Mouse (Mus musculus) limb, embryonic 15.5 days (tissue): ENCODE results near the gene Habp4. TPM values are rescaled to one million over a fixed set of nuclear protein-coding genes. Genes with fewer than 3 reads are reported as not detected.

ENCODE experiments used
- ATAC-seq: fragments of 200-750 bp; cut with Nextera tagmentation; 2 replicates; pipeline ENCODE4 v1.8.0; 2017; ENCODE audit warnings: low read depth, moderate TSS enrichment; ENCODE audit not compliant: insufficient number of reproducible peaks, low FRiP score, low TSS enrichment
- H3K27ac ChIP-seq: fragments of 300-500 bp; sonication (generic); 2 replicates; pipeline ENCODE4 v1.5.1; 2015; ENCODE audit warnings: moderate library complexity, mild to moderate bottlenecking, inconsistent platforms
- H3K27me3 ChIP-seq: fragments of 300-500 bp; sonication (generic); 2 replicates; pipeline ENCODE4 v1.6.1; 2015; ENCODE audit warnings: inconsistent platforms
- H3K36me3 ChIP-seq: fragments of 300-500 bp; sonication (generic); 2 replicates; pipeline ENCODE4 v1.6.1; 2015; ENCODE audit warnings: inconsistent platforms
- H3K4me1 ChIP-seq: fragments of 300-500 bp; sonication (generic); 2 replicates; pipeline ENCODE4 v1.6.1; 2015; ENCODE audit warnings: inconsistent platforms
- H3K4me2 ChIP-seq: fragments of 300-500 bp; sonication (generic); 2 replicates; pipeline ENCODE4 v1.6.1; 2015; ENCODE audit warnings: mild to moderate bottlenecking, inconsistent platforms
- H3K4me3 ChIP-seq: fragments of 300-500 bp; sonication (generic); 2 replicates; pipeline ENCODE4 v1.5.1; 2015; ENCODE audit warnings: mild to moderate bottlenecking, inconsistent platforms
- H3K9ac ChIP-seq: fragments of 300-500 bp; sonication (generic); 2 replicates; pipeline ENCODE4 v1.6.1; 2015; ENCODE audit warnings: inconsistent platforms
- H3K9me3 ChIP-seq: fragments of 300-500 bp; sonication (generic); 2 replicates; pipeline ENCODE4 v1.6.1; 2016; ENCODE audit warnings: inconsistent platforms
- WGBS: fragments of 180-500 bp; shearing (Covaris S2); methylation state at CpG from one replicate; pipeline ENCODE4 v1.1.7; 2015; 5-methylcytosine and 5-hydroxymethylcytosine counted together
- polyA plus RNA-seq: library from polyadenylated mRNA; unstranded; fragments of >200 nt; fragmentation: Nextera tagmentation; extraction: Ambion mirVana; gene quantifications from 2 replicates; pipeline ENCODE4 v1.2.1, GENCODE M21; 2015

Habp4 gene
- polyA plus RNA-seq, 1 experiment from 2014 or later = 21.5 TPM

DNA sequence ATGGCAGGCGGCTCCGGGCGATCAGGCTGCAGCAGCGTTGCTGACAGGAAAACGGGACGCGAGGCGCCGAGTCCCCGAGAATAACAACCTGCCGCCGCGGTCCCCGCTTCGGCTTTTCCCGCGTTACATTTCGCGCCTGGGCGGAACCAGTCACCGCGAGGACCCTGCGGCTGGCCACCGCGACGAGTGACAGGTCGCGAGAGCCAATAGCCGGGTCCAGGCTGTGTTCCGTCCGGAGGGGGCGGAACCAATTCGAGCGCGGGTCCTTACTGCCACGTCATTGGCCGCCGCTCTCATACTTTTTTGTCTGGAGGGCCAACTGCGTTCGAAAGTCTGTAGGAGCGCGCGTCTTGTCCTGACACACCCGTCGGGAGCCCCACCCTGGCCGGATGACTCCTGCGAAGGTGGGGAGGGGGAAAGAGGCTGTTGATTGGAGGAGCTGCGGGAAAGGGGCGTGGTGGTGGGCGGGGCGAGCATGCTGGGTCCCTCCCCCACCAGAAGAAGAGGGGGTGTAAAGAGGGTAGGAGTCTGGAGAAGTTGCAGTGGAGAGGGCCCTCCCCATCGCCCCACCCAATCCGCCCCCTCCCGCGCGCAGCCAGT, 8.4 kb upstream of the Habp4 start, which contains the start of gene Zfp367:
Gene Zfp367, minus strand, starts transcription at position 120 of the 600 bp plus-strand sequence.
- Histone ChIP-seq H3K36me3 (no peaks in the 10 kb centered on the region), H3K4me3 (peak within 1 kb of the TSS; percentile 89), H3K4me2 (peak within 1 kb of the TSS; percentile 96), H3K9me3 (no peaks in the 10 kb centered on the region), H3K27ac (peak within 1 kb of the TSS; percentile 89), H3K9ac (peak within 1 kb of the TSS; percentile 76), H3K27me3 (no peaks in the 10 kb centered on the region), H3K4me1 (peaks cover 16% of the 10 kb centered on the region; the same call in 1 of the 2 replicates)
- peak; percentile 96 for ATAC-seq
- WGBS = under 1% methylated on average over 51 of the region's 56 CpGs

DNA sequence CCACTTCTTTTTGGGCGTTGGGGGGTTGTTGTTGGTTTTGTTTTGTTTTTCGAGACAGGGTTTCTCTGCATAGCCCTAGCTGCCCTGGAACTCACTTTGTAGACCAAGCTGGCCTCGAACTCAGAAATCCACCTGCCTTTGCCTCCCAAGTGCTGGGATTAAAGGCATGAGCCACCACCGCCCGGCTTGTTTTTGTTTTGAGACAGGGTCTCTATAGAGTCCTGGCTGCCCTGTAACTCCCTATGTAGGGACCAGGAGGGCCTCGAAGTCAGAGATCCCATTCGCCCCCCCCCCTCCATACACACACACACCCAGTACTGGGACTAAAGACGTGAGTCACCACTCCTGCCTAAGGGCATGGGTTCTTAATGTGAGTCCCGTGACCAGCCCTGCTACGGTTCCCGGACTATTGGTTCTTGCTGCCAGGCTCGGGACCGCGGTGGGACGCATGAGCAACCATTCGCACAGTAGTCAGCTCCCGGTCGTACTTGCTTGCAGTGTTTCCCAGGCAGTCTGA, 7.8 kb upstream of the Habp4 start:
- Histone ChIP-seq H3K27me3 (no peaks in the 10 kb centered on the region), H3K4me2 (peak overlapping the region; percentile 96), H3K9ac (0 out of 2 replicates have a peak overlapping the region, but pooled peaks have one; percentile 33), H3K4me3 (peak overlapping the region; percentile 89), H3K9me3 (no peaks in the 10 kb centered on the region), H3K36me3 (no peaks in the 10 kb centered on the region), H3K4me1 (peaks cover 16% of the 10 kb centered on the region; the same call in 1 of the 2 replicates), H3K27ac (peak overlapping the region; percentile 47; the same call in 1 of the 2 replicates)
- no peak for ATAC-seq
- WGBS = 2% methylated on average over 18 of the region's 18 CpGs

- Histone ChIP-seq H3K4me2 (no peak overlapping the region), H3K9me3 (no peaks in the 10 kb centered on the region), H3K36me3 (no peaks in the 10 kb centered on the region), H3K27ac (no peak overlapping the region), H3K9ac (no peak overlapping the region), H3K27me3 (no peaks in the 10 kb centered on the region), H3K4me1 (peaks cover 16% of the 10 kb centered on the region; the same call in 1 of the 2 replicates), H3K4me3 (no peak overlapping the region)
- ATAC-seq = no peak
- WGBS = 56% methylated on average over 2 of the region's 2 CpGs
Observed at GRCm38 (mm10) chr13:64154651-64155050, 7.0 kb upstream of the Habp4 start.

GRCm38 (mm10) chr13:64155171-64155571, 6.5 kb upstream of the Habp4 start:
- H3K4me1 ChIP-seq = peaks cover 16% of the 10 kb centered on the region; the same call in 1 of the 2 replicates
- no peak overlapping the region for H3K9ac ChIP-seq
- no peaks in the 10 kb centered on the region for H3K36me3 ChIP-seq
- H3K4me3 ChIP-seq = no peak overlapping the region
- H3K9me3 ChIP-seq = no peaks in the 10 kb centered on the region
- 11% methylated on average over 1 of the region's 1 CpGs for WGBS
- H3K27me3 ChIP-seq = no peaks in the 10 kb centered on the region
- ATAC-seq = no peak
- no peak overlapping the region for H3K4me2 ChIP-seq
- no peak overlapping the region for H3K27ac ChIP-seq

GRCm38 (mm10) chr13:64156966-64157365, 4.7 kb upstream of the Habp4 start:
- no peak overlapping the region for H3K4me2 ChIP-seq
- H3K4me3 ChIP-seq = no peak overlapping the region
- no peaks in the 10 kb centered on the region for H3K36me3 ChIP-seq
- no peaks in the 10 kb centered on the region for H3K9me3 ChIP-seq
- H3K27me3 ChIP-seq = no peaks in the 10 kb centered on the region
- no peak overlapping the region for H3K27ac ChIP-seq
- H3K4me1 ChIP-seq = peaks cover 14% of the 10 kb centered on the region
- H3K9ac ChIP-seq = no peak overlapping the region
- no peak for ATAC-seq

GRCm38 (mm10) chr13:64161916-64162611, 440 bp downstream of the Habp4 start:
- Histone ChIP-seq H3K9me3 (no peaks in the 10 kb centered on the region), H3K27ac (peak overlapping the region; percentile 81), H3K36me3 (peaks cover 7% of the 10 kb centered on the region; the same call in 1 of the 2 replicates), H3K27me3 (no peaks in the 10 kb centered on the region), H3K4me2 (peak overlapping the region; percentile 90), H3K4me1 (peaks cover 16% of the 10 kb centered on the region), H3K4me3 (peak overlapping the region; percentile 86), H3K9ac (peak overlapping the region; percentile 76)
- ATAC-seq = no peak; the same call in 1 of the 2 replicates
- under 1% methylated on average over 68 of the region's 71 CpGs for WGBS

DNA sequence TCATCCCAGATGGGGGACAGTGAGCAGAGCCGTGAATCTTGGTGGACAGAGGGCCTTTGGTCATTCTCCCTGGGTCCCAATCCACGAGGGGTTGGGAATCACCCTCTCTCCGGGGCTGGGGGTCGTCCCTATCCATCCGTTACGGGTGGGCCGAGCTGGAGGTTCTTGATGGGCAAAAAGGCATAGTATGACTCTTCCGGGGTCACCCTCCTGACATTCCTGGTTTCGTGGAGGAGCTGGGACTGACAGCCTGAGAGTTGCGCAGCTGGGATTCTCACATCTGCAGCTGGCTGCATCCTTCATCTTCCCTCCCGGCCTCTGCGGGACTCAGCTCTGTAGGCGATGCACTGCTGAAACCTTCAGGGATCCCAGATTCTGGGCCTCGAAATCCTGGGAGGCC, 1.0 kb downstream of the Habp4 start:
- H3K9me3 ChIP-seq = no peaks in the 10 kb centered on the region; the same call in 1 of the 2 replicates
- H3K9ac ChIP-seq = peak overlapping the region; percentile 76
- H3K36me3 ChIP-seq = peaks cover 10% of the 10 kb centered on the region; the same call in 1 of the 2 replicates
- ATAC-seq = no peak
- no peaks in the 10 kb centered on the region for H3K27me3 ChIP-seq
- peaks cover 16% of the 10 kb centered on the region for H3K4me1 ChIP-seq
- H3K4me3 ChIP-seq = peak overlapping the region; percentile 86
- WGBS = 3% methylated on average over 14 of the region's 14 CpGs
- H3K4me2 ChIP-seq = peak overlapping the region; percentile 90
- H3K27ac ChIP-seq = no peak overlapping the region

- Histone ChIP-seq H3K4me3 (peak overlapping the region; percentile 86), H3K4me2 (peak overlapping the region; percentile 90), H3K36me3 (peaks cover 13% of the 10 kb centered on the region; the same call in 1 of the 2 replicates), H3K9me3 (no peaks in the 10 kb centered on the region; the same call in 1 of the 2 replicates), H3K9ac (0 out of 2 replicates have a peak overlapping the region, but pooled peaks have one; percentile 76), H3K27ac (no peak overlapping the region), H3K4me1 (peaks cover 16% of the 10 kb centered on the region), H3K27me3 (no peaks in the 10 kb centered on the region)
- 39% methylated on average over 13 of the region's 13 CpGs for WGBS
- no peak for ATAC-seq
Observed at GRCm38 (mm10) chr13:64163147-64163715, 1.6 kb downstream of the Habp4 start.

DNA sequence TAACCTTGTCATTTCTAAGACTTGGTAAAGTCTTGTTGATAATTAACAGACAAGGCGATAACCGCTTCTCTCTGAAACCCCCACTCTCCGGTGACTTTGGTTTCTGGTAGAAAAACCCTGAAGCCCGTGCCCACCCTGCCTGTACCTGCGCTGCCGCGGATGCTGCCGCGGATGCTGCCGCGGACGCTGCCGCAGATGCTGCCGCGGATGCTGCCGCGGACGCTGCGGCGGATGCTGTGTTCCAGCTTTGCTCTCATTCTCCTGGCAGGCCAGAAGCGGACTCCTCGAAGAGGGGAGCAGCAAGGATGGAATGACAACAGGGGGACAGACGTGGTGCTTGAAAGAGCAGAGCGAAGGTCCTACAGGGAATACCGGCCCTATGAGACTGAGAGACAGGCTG, 8.1 kb downstream of the Habp4 start:
- H3K27ac ChIP-seq = no peak overlapping the region
- H3K4me2 ChIP-seq = no peak overlapping the region
- peaks cover 32% of the 10 kb centered on the region for H3K9me3 ChIP-seq
- no peak for ATAC-seq
- H3K4me1 ChIP-seq = no peaks in the 10 kb centered on the region
- 97% methylated on average over 25 of the region's 25 CpGs for WGBS
- no peak overlapping the region for H3K9ac ChIP-seq
- H3K36me3 ChIP-seq = peaks cover 72% of the 10 kb centered on the region
- H3K27me3 ChIP-seq = no peaks in the 10 kb centered on the region
- no peak overlapping the region for H3K4me3 ChIP-seq

DNA sequence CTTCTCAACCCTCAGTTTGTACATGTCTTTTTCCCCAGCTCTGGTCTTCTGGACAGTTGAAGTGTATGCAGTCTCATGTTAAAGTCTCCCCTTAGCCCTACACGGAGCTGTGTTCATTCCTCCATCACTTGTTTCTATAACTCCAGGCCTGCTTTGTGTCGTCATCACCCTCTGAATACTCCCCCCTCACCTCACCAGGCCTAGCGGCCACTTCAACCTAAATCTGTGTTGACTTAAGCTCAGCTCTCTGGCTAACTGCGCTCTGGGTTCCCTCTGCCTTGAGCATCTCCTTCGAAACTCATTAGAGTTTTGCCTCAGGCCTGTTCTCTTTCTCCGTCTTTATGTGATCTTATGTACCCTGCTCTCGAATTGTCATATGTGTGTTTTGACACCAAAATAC, 16.4 kb downstream of the Habp4 start:
- H3K4me3 ChIP-seq = no peak overlapping the region
- no peaks in the 10 kb centered on the region for H3K4me1 ChIP-seq
- no peak overlapping the region for H3K4me2 ChIP-seq
- WGBS = 80% methylated on average over 7 of the region's 7 CpGs
- ATAC-seq = no peak
- H3K9ac ChIP-seq = no peak overlapping the region
- H3K27me3 ChIP-seq = no peaks in the 10 kb centered on the region
- no peaks in the 10 kb centered on the region for H3K9me3 ChIP-seq
- no peak overlapping the region for H3K27ac ChIP-seq
- H3K36me3 ChIP-seq = peaks cover 60% of the 10 kb centered on the region

DNA sequence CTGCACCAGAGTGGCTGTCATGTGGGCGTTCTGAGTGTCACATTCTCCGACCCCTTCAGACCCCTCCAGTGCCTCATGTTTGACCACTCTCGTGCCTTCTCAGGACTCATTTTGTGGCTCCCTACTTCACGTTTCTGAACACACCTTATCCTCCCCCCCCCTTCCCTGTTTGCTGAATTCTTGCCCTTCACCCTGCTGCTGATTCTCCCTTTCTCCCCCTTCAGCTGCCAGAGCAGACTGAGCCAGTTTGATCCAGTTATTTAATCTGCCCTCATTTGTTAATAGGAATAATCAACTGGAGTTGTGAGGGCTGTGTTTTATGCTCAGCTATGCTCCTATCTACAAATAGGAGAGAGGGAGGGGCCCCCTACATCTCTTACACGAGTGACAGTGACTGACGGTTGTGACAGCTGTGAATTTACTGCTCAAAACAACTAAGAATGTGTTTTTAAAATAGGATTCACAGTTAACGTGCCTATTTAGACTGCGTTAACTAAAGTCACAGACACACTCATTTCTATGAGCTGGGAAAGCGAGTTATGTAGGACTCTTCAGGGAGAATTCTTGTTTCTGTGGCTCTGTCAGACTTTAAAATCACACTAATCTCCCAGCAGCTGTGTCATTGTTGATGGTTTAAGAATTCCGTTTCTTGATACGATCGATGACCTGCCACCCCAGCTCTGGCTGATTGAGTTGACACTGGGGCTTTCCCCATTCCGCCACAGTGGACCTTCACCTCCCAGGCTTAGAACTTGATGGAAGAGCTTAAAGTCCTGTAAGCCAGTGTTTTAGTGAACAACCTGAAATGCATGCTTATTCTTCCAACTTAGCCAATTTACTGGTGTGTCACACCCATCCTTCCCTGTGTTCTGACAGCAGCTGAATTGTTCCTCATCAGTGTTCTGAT, 17.4 kb downstream of the Habp4 start:
- Histone ChIP-seq H3K27me3 (no peaks in the 10 kb centered on the region), H3K9me3 (no peaks in the 10 kb centered on the region), H3K4me3 (no peak overlapping the region), H3K4me1 (no peaks in the 10 kb centered on the region), H3K36me3 (peaks cover 57% of the 10 kb centered on the region), H3K9ac (no peak overlapping the region), H3K27ac (no peak overlapping the region), H3K4me2 (no peak overlapping the region)
- ATAC-seq = no peak
- 82% methylated on average over 13 of the region's 13 CpGs for WGBS
